Mouse (Mus musculus) hematopoietic stem cell, adult 5-6 weeks (primary cell): ENCODE results near the gene Dclk1. TPM values are rescaled to one million over a fixed set of nuclear protein-coding genes. Genes with fewer than 3 reads are reported as not detected.

Experiments used
- ATAC-seq, 2 experiments: fragments of 125-278 bp in 1 of 2; replicated peaks in 1 of 2; 2 replicates each; pipeline ENCODE4 v1.8.0; 2016 to 2017; ENCODE audit warnings: inconsistent platforms in 2 of 2, mild to moderate bottlenecking in 2 of 2, moderate number of reproducible peaks in 2 of 2, low read depth in 1 of 2, moderate TSS enrichment in 1 of 2; ENCODE audit not compliant: low FRiP score in 2 of 2, poor library complexity in 2 of 2, severe bottlenecking in 2 of 2, insufficient read depth in 1 of 2, low TSS enrichment in 1 of 2
- total RNA-seq: library from RNA; stranded (forward); fragments of 172-1452, 232-1000 nt; gene quantifications from 2 replicates; pipeline ENCODE4 v1.2.3, GENCODE M21; 2017

The Dclk1 gene
- total RNA-seq, 1 experiment from 2014 or later = not detected

- ATAC-seq = no peak
Measured at GRCm38 (mm10) chr3:55452464-55452863, 210.3 kb downstream of the Dclk1 start.

- no peak for ATAC-seq
Measured at GRCm38 (mm10) chr3:55461092-55461491, 218.9 kb downstream of the Dclk1 start.

- peak; percentile 83 to 86 for ATAC-seq
Measured at GRCm38 (mm10) chr3:55461685-55462655, 219.8 kb downstream of the Dclk1 start.

DNA sequence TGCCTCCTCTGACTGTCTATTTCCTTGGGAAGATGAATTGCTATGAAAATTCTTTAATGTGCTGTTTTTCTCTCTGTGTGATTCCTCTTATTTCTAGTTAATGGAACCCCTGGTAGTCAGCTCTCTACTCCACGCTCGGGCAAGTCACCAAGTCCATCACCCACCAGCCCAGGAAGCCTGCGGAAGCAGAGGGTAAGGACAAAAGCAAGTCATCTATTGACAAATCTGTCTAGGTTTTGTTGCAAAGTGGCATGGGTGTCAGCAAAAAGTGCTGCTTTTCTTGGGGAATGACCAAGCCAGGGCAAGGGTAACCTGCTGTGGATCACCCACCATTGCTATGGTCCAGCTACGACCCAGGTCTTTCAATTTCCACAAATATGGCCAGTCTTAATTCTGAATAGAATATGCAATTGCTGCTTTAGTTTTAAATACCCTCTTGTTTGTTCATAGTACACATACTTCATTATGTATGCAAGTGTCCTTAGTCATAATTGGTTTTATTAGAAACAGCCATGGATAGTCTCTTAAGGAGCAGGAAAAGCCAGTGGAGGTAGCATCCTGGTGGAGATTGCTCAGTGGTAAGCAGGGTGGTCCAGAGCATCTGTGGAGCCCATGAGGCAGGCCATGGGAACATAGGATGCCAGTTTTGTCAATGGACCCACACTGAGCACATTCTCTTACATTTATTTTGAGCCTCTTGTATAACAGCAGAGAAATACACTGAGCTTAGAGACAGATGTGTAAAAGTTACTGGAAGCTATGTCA, 220.9 kb downstream of the Dclk1 start:
- ATAC-seq = no peak

DNA sequence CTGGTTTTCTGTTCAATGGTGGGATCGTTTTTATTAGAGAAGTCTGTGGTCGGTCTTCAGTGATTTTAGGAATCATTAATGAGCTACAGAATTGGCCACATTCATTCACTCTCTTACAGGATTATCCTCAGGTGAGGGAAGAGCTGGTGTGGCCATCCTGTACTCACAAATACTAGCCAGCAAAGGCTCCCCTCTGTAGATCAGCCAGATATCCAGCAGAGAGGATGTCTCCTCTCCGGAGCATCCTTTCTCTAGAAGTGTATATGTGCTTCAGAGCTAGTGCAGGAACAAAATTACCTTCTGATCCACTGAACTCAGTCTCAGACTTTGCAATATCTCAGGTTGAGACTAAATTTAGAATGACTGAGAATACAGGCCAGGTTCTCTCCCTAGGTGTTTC, 222.1 kb downstream of the Dclk1 start:
- no peak for ATAC-seq

DNA sequence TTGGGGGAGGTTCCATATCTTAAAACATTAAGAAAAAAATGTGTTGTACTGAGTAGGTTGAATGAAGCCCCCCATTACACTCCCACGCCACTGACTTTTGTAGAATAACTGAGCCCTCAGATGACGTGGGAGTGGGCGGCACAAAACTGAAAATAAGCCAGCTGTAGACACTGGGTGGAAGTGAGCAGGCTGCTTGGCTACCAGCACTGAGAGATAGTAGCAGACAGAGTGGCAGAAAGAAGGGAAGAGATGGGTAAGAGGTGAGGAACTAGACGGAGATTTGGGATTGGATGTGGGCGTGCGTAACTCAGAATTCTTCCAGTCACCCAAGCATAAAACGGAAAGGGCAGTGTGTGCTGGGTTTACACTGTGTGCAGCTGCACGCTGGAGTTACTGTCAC, 223.6 kb downstream of the Dclk1 start:
- no peak for ATAC-seq

DNA sequence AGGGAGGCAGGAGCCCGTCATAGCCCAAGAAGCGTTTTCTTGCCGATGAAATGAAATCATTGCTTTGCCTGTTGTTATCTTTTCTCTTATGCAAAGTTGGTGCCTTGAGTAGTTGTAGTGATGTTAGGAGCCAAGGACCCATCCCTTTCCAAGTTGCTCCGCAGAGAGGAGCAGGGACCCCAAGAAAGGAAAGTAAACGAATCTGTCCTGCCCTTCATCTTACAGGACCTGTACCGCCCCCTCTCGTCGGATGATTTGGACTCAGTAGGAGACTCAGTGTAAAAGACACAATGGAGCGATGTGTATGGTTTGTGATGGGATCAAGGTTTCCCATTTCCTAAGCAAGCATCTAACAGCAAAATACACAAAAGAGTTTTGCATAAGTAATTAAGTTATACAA, 224.2 kb downstream of the Dclk1 start:
- no peak for ATAC-seq

GRCm38 (mm10) chr3:55472110-55472509, 229.9 kb downstream of the Dclk1 start, which contains the start of gene Gm21954:
Gm21954 (minus strand) TSS chr3:55472210.
- ATAC-seq = no peak

GRCm38 (mm10) chr3:55473146-55473545, 231.0 kb downstream of the Dclk1 start:
- no peak for ATAC-seq

GRCm38 (mm10) chr3:55476694-55477093, 234.5 kb downstream of the Dclk1 start:
- ATAC-seq = no peak

DNA sequence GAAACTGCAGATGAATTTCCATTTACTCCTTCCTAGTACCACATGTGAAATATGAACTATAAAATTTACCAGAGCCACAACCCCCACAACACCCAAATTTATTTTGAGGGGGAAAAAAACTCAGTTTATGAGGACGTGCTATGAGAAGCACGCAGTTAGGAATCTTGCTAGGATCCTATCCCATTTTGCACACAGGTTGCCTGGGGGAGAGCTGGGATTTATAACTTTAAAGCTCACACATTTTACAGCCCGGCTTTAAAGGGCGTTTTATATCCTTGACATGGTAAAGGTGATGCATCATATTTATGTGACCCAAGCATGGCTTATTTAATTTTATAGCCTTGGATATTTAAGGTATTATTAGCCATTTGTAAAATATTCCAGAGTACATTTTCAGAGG, 237.1 kb downstream of the Dclk1 start:
- no peak for ATAC-seq

GRCm38 (mm10) chr3:55481140-55481539, 239.0 kb downstream of the Dclk1 start:
- ATAC-seq = no peak

GRCm38 (mm10) chr3:55483328-55483727, 241.2 kb downstream of the Dclk1 start:
- ATAC-seq = no peak

- no peak for ATAC-seq
Measured at GRCm38 (mm10) chr3:55489231-55489990, 247.2 kb downstream of the Dclk1 start.

GRCm38 (mm10) chr3:55492021-55492420, 249.9 kb downstream of the Dclk1 start:
- ATAC-seq = no peak

GRCm38 (mm10) chr3:55494348-55494747, 252.2 kb downstream of the Dclk1 start:
- ATAC-seq = peak in 1 of 2 experiments; percentile 56; a peak in 1 of 4 replicates

DNA sequence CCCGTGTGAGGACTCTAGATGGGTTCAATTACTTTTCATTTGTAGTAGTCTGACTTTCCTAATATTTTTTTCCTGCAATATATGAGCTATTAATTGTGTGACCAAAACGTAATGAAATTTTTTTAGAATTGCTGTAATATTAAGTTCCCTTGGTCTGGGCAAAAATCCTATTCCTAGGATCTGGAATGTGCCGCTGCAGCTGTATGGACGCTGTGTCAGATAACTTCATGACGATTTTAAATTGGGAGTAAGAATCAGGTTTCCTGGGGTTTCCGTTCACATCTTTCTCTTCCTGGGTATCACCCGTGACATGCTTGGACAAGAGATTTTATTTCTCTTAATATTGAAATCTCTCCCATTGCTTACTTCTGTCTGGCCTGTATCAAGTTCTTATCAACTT, 253.1 kb downstream of the Dclk1 start:
- ATAC-seq = no peak
